Mouse (Mus musculus): ENCODE data around the gene Them7. TPM values are rescaled to one million over a fixed set of nuclear protein-coding genes. Genes with fewer than 3 reads are reported as not detected.

The Them7 gene
- polyA plus RNA-seq, 1 experiment from 2014 or later: 0.16 TPM

DNA sequence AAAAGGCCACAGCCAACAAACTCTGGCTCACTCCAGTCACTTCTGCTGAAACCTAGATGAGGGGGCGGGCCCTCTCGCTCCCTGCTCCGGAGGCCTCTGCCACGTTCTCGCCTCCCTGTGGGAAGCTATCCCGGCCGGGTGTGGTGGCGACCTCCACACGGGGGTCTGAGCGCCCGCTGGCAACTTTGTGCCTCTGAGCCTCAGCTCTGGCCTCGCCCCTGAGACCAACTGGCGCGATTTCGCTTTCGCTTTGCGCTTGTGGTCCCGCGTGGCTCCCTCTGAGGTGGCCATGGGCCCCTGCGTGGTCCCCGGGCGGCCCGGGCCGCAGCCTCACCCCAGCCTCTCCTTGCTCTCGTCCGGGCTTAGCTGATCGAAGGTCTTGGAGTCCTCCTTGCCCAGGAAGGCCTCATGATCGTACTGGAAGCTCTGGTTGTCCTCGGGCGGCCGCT lies 174.5 kb downstream of the Them7 start:
- Histone ChIP-seq H3K27me3 (ENCODE audit: control insufficient read depth, insufficient read depth, low read length) (peaks cover 5% of the 10 kb centered on the region; the same call in 1 of the 2 replicates), H3K4me1 (ENCODE audit: control insufficient read depth, insufficient read depth, low read length) (peaks cover 16% of the 10 kb centered on the region), H3K36me3 (ENCODE audit: control insufficient read depth, insufficient read depth, low read length) (no peaks in the 10 kb centered on the region), H3K9me3 (ENCODE audit: control insufficient read depth, low read length) (no peaks in the 10 kb centered on the region), H3K4me3 (ENCODE audit: low read depth, low read length) (peak overlapping the region; percentile 63), H3K27ac (ENCODE audit: low read depth, low read length) (peak overlapping the region; percentile 30; the same call in 1 of the 2 replicates), H3K9ac (ENCODE audit: low read length) (peak overlapping the region; percentile 81), H3K4me2 (peak overlapping the region; percentile 75)
- ATAC-seq (ENCODE audit: low FRiP score) (peak; percentile 75), DNase-seq (ENCODE audit: low spot score, missing footprints) (peak; percentile 97)
- WGBS: under 1% methylated on average over 31 of the region's 31 CpGs

DNA sequence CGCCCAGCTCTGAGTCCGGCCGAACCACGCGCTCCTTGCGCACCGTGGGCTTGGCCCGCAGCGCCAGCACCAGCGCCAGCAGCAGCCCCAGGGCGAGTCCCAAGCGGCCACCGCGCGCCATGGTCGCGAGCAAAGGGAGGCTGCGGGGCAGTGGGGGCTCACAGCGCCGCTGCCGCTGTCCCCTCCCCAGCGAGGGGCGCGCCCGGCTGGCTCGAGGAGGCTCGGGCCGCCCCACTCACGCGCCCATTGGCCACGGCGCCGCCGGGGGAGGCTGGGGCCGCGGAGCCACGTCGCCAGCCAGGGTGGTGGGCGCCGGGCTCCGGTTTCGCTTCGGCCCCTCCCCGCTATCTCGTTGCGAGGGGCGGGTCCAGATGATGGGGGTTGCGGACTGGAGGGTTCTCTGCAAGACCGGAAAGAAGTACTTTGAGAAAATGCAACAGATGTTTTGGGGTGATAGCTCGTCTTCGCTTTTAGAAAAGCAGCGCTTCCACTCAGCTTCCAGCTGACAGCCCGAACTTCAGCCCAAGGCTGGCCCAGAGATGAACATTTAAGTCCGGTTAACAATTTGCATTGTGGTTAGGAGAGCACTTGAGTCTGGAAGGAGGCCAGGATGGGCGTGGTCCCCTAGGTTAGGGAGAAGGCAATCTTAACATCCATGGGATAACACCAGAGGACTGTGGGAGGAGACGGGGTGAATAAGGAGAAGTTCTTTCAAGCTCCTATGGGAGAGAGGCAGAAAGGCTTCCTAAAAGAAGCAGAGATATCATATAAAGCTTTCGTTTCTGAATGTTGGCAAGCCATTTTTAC lies 175.2 kb downstream of the Them7 start, which contains the start of gene Rcn1:
TSS of gene Rcn1 (minus strand) at position 235 of the 807 bp plus-strand sequence.
- H3K4me3 ChIP-seq (ENCODE audit: low read depth, low read length): peak within 1 kb of the TSS; percentile 63
- DNase-seq (ENCODE audit: low spot score, missing footprints): peak; percentile 97
- peaks cover 16% of the 10 kb centered on the region for H3K4me1 ChIP-seq (ENCODE audit: control insufficient read depth, insufficient read depth, low read length)
- no peaks in the 10 kb centered on the region for H3K9me3 ChIP-seq (ENCODE audit: control insufficient read depth, low read length)
- H3K36me3 ChIP-seq (ENCODE audit: control insufficient read depth, insufficient read depth, low read length): no peaks in the 10 kb centered on the region
- peak within 1 kb of the TSS; percentile 75 for H3K4me2 ChIP-seq
- H3K9ac ChIP-seq (ENCODE audit: low read length): peak within 1 kb of the TSS; percentile 81
- 1% methylated on average over 53 of the region's 57 CpGs for whole genome bisulfite sequencing
- peak; percentile 92 for ATAC-seq (ENCODE audit: low FRiP score)
- peaks cover 5% of the 10 kb centered on the region; the same call in 1 of the 2 replicates for H3K27me3 ChIP-seq (ENCODE audit: control insufficient read depth, insufficient read depth, low read length)
- peak within 1 kb of the TSS; percentile 30; the same call in 1 of the 2 replicates for H3K27ac ChIP-seq (ENCODE audit: low read depth, low read length)

DNA sequence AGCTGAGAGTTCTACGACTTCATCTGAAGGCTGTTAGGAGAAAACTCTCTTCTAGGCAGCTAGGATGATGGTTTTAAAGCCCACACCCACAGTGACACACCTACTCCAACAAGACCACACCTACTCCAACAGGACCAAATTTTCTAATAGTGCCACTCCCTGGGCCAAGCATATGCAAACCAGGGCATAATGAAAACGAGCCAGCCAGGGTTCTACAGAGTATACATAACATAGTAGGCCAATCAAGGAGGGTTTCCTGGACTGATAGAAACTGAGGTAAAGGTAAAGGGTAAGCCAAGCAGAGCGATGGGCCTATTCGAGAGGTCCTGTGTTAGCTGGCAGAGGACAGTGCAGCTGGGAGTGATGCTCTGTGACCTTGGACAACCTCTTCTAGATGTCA lies 176.4 kb downstream of the Them7 start:
- WGBS: 93% methylated on average over 4 of the region's 4 CpGs
- no peak for ATAC-seq (ENCODE audit: low FRiP score)
- H3K27ac ChIP-seq (ENCODE audit: low read depth, low read length): no peak overlapping the region

DNA sequence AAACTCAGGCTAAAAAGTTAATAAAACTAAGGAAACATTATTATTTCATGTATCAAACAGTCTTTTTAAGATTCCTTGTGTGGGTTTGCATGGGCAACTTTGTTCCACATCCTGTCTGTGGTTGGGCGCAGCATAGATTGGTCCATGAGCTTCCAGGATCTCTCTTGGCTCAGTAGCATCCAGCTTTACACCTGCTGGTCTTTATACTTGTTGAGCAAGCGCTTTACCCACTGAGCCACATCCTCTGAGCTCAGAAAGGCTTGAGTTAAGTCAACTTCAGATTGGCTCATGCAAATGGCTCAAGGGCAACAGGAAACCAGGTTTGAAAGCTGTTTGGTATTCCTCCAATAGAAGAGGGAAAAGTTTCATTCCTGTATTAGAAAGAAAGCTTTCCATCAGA lies 178.1 kb downstream of the Them7 start:
- 81% methylated on average over 2 of the region's 2 CpGs for WGBS

More for the DNA sequence above, 176.4 kb downstream of the Them7 start:
- H3K4me1 ChIP-seq (ENCODE audit: control insufficient read depth, insufficient read depth, low read length): peaks cover 16% of the 10 kb centered on the region
- no peak overlapping the region for H3K4me2 ChIP-seq
- no peaks in the 10 kb centered on the region for H3K36me3 ChIP-seq (ENCODE audit: control insufficient read depth, insufficient read depth, low read length)
- H3K9ac ChIP-seq (ENCODE audit: low read length): no peak overlapping the region
- no peak for DNase-seq (ENCODE audit: low spot score, missing footprints)
- H3K27me3 ChIP-seq (ENCODE audit: control insufficient read depth, insufficient read depth, low read length): peaks cover 5% of the 10 kb centered on the region; the same call in 1 of the 2 replicates
- H3K4me3 ChIP-seq (ENCODE audit: low read depth, low read length): no peak overlapping the region
- H3K9me3 ChIP-seq (ENCODE audit: control insufficient read depth, low read length): no peaks in the 10 kb centered on the region

DNA sequence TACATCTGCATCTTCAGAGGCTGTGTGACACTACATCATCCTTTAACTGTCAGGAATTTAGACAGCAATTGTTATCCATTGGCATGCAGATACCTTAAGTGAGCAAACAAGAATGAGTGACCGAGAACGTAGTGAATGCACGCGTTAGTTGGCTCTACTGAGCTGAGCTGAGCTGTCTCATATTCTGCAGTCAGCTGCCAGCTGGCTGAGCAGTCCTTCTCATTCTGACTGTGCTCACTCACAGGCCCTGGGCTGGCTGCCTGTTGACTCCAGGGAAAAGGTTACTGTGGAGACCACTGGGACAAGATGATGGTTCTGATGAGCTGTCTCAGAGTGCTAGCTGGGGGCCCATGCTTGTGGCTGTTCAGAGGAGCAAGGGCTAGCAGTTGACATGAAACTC lies 184.4 kb downstream of the Them7 start:
- Histone ChIP-seq H3K36me3 (ENCODE audit: control insufficient read depth, insufficient read depth, low read length) (no peaks in the 10 kb centered on the region), H3K27me3 (ENCODE audit: control insufficient read depth, insufficient read depth, low read length) (no peaks in the 10 kb centered on the region), H3K4me2 (no peak overlapping the region), H3K27ac (ENCODE audit: low read depth, low read length) (no peak overlapping the region), H3K9ac (ENCODE audit: low read length) (no peak overlapping the region), H3K4me3 (ENCODE audit: low read depth, low read length) (no peak overlapping the region), H3K9me3 (ENCODE audit: control insufficient read depth, low read length) (no peaks in the 10 kb centered on the region), H3K4me1 (ENCODE audit: control insufficient read depth, insufficient read depth, low read length) (no peaks in the 10 kb centered on the region)
- DNase-seq (ENCODE audit: low spot score, missing footprints) (no peak), ATAC-seq (ENCODE audit: low FRiP score) (no peak)
- WGBS: 82% methylated on average over 4 of the region's 4 CpGs

More for the DNA sequence above, 178.1 kb downstream of the Them7 start:
- Histone ChIP-seq H3K27ac (ENCODE audit: low read depth, low read length) (no peak overlapping the region), H3K27me3 (ENCODE audit: control insufficient read depth, insufficient read depth, low read length) (peaks cover 5% of the 10 kb centered on the region; the same call in 1 of the 2 replicates), H3K36me3 (ENCODE audit: control insufficient read depth, insufficient read depth, low read length) (no peaks in the 10 kb centered on the region), H3K9ac (ENCODE audit: low read length) (no peak overlapping the region), H3K4me3 (ENCODE audit: low read depth, low read length) (no peak overlapping the region), H3K9me3 (ENCODE audit: control insufficient read depth, low read length) (no peaks in the 10 kb centered on the region), H3K4me1 (ENCODE audit: control insufficient read depth, insufficient read depth, low read length) (peaks cover 13% of the 10 kb centered on the region), H3K4me2 (no peak overlapping the region)
- DNase-seq (ENCODE audit: low spot score, missing footprints): no peak
- ATAC-seq (ENCODE audit: low FRiP score): no peak

DNA sequence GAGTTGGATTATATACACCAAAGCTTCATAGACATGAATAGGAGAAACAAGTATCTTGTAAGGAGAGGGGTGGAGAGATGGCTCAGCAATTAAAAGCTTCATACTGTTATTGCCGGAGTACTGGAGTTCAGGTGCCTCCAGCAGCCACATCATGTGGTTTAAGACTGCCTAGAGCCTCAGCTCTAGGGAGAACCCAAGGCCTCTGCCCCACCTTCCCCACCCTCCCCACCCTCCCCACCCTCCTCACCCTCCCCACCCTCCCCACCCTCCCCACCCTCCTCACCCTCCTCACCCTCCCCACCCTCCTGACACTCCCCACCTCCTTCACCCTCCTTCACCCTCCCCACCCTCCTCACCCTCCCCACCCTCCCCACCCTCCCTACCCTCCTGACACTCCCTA lies 185.1 kb downstream of the Them7 start:
- no peaks in the 10 kb centered on the region for H3K27me3 ChIP-seq (ENCODE audit: control insufficient read depth, insufficient read depth, low read length)
- H3K36me3 ChIP-seq (ENCODE audit: control insufficient read depth, insufficient read depth, low read length): no peaks in the 10 kb centered on the region
- no peak overlapping the region for H3K27ac ChIP-seq (ENCODE audit: low read depth, low read length)
- no peaks in the 10 kb centered on the region for H3K4me1 ChIP-seq (ENCODE audit: control insufficient read depth, insufficient read depth, low read length)
- DNase-seq (ENCODE audit: low spot score, missing footprints): no peak
- H3K9me3 ChIP-seq (ENCODE audit: control insufficient read depth, low read length): no peaks in the 10 kb centered on the region
- H3K4me3 ChIP-seq (ENCODE audit: low read depth, low read length): no peak overlapping the region
- H3K9ac ChIP-seq (ENCODE audit: low read length): no peak overlapping the region
- WGBS: 94% methylated on average over 1 of the region's 1 CpGs
- ATAC-seq (ENCODE audit: low FRiP score): no peak
- H3K4me2 ChIP-seq: no peak overlapping the region

DNA sequence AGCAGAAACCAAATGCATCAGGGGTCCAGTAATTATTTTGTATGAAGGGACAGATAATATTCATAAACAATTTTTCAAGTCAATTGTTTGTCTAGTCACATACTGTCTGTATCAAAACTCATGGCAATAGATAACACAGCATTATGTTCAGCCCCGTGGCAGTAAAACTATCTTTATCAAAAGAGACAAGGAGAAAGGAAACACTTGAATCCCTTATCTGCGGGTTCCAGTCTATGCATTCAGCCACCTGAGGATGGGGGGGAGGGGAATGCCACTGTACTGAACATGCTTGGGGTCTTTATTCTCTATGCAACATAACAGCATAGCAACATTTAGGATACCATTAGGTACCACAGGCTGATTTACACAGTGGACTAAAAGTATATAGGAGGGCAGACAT lies 190.2 kb downstream of the Them7 start:
- no peaks in the 10 kb centered on the region; the same call in 1 of the 2 replicates for H3K4me1 ChIP-seq (ENCODE audit: control insufficient read depth, insufficient read depth, low read length)
- DNase-seq (ENCODE audit: low spot score, missing footprints) (no peak), ATAC-seq (ENCODE audit: low FRiP score) (no peak)
- WGBS: 81% methylated on average over 2 of the region's 2 CpGs
- no peak overlapping the region for H3K4me3 ChIP-seq (ENCODE audit: low read depth, low read length)
- H3K4me2 ChIP-seq: no peak overlapping the region
- no peaks in the 10 kb centered on the region for H3K36me3 ChIP-seq (ENCODE audit: control insufficient read depth, insufficient read depth, low read length)
- no peaks in the 10 kb centered on the region for H3K9me3 ChIP-seq (ENCODE audit: control insufficient read depth, low read length)
- no peaks in the 10 kb centered on the region for H3K27me3 ChIP-seq (ENCODE audit: control insufficient read depth, insufficient read depth, low read length)
- no peak overlapping the region for H3K27ac ChIP-seq (ENCODE audit: low read depth, low read length)
- no peak overlapping the region for H3K9ac ChIP-seq (ENCODE audit: low read length)

DNA sequence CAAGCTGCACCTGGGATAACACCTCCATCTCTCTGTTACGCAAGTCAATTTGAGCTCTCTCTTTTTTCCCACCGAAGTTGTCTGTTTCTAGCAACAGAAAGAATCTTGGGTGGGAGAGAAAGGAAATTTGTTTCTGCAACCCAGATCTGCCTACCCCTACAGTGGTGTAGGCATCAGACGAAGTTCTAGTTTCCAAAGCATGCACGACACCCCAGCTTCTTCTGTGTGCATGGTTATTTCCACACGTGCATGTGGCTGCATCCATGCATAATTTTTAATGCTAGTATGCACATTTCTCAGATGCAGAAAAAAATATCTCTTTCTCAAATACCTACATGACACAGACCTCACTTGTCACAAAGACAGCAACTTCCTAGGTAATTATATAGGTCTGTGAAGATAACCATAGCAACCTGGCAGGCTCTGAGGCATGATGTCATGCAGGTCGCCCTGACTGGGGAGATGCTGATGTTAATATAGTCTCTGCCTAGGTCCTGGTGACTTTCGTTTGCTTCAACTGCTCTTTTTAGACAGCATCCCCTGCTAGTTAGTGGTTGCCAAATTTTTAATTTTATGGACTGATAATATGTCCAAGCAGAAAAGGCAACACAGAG lies 192.0 kb downstream of the Them7 start:
- no peaks in the 10 kb centered on the region; the same call in 1 of the 2 replicates for H3K4me1 ChIP-seq (ENCODE audit: control insufficient read depth, insufficient read depth, low read length)
- no peak overlapping the region for H3K4me3 ChIP-seq (ENCODE audit: low read depth, low read length)
- H3K9ac ChIP-seq (ENCODE audit: low read length): no peak overlapping the region
- peak; percentile 57; the same call in 1 of the 2 replicates for ATAC-seq (ENCODE audit: low FRiP score)
- peak; percentile 80 for DNase-seq (ENCODE audit: low spot score, missing footprints)
- WGBS: 70% methylated on average over 7 of the region's 7 CpGs
- no peak overlapping the region for H3K27ac ChIP-seq (ENCODE audit: low read depth, low read length)
- H3K9me3 ChIP-seq (ENCODE audit: control insufficient read depth, low read length): no peaks in the 10 kb centered on the region
- no peaks in the 10 kb centered on the region for H3K27me3 ChIP-seq (ENCODE audit: control insufficient read depth, insufficient read depth, low read length)
- H3K36me3 ChIP-seq (ENCODE audit: control insufficient read depth, insufficient read depth, low read length): no peaks in the 10 kb centered on the region
- no peak overlapping the region for H3K4me2 ChIP-seq

Data from midbrain, embryonic 11.5 days (tissue).